Mouse (Mus musculus) midbrain, embryonic 11.5 days (tissue): ENCODE measurements around the gene Glud1. TPM values are rescaled to one million over a fixed set of nuclear protein-coding genes. Genes with fewer than 3 reads are reported as not detected.
"Not testable (repeated sequence)": the region's sequence is repeated elsewhere in the genome, so short reads cannot be mapped to it uniquely, and the experiment has no call there.

Experiments
- ATAC-seq: fragments of 200-750 bp; cut with Nextera tagmentation; 2 replicates; pipeline ENCODE4 v1.8.0; 2017; ENCODE audit warnings: moderate TSS enrichment, moderate library complexity; ENCODE audit not compliant: low FRiP score
- DNase-seq: peaks from one replicate; pipeline ENCODE4 v3.0.0; 2015; ENCODE audit warnings: low spot score; ENCODE audit errors: missing footprints
- H3K27ac ChIP-seq: fragments of 300-500 bp; sonication (generic); 2 replicates; pipeline ENCODE4 v1.5.1; 2014; ENCODE audit warnings: low read depth, low read length
- H3K27me3 ChIP-seq: fragments of 300-500 bp; sonication (generic); 2 replicates; pipeline ENCODE4 v1.6.1; 2014; ENCODE audit warnings: mild to moderate bottlenecking, low read length, moderate library complexity, mixed read lengths; ENCODE audit not compliant: control insufficient read depth, insufficient read depth
- H3K36me3 ChIP-seq: fragments of 300-500 bp; sonication (generic); 2 replicates; pipeline ENCODE4 v1.6.1; 2014; ENCODE audit warnings: mild to moderate bottlenecking, low read length, moderate library complexity, mixed read lengths; ENCODE audit not compliant: control insufficient read depth, insufficient read depth
- H3K4me1 ChIP-seq: fragments of 300-500 bp; sonication (generic); 2 replicates; pipeline ENCODE4 v1.6.1; 2014; ENCODE audit warnings: low read length; ENCODE audit not compliant: control insufficient read depth, insufficient read depth
- H3K4me2 ChIP-seq: fragments of 300-500 bp; sonication (generic); 2 replicates; pipeline ENCODE4 v1.6.1; 2014; ENCODE audit warnings: mild to moderate bottlenecking, moderate library complexity
- H3K4me3 ChIP-seq: fragments of 300-500 bp; sonication (generic); 2 replicates; pipeline ENCODE4 v1.5.1; 2014; ENCODE audit warnings: low read depth, low read length
- H3K9ac ChIP-seq: fragments of 300-500 bp; sonication (generic); 2 replicates; pipeline ENCODE4 v1.6.1; 2014; ENCODE audit warnings: low read length
- H3K9me3 ChIP-seq: fragments of 300-500 bp; sonication (generic); 2 replicates; pipeline ENCODE4 v1.6.1; 2016; ENCODE audit warnings: low read length; ENCODE audit not compliant: control insufficient read depth
- WGBS: fragments of 180-500 bp; shearing (Covaris S2); extraction: QIAGEN DNeasy Blood & Tissue Kit; methylation state at CpG from one replicate; pipeline ENCODE4 v1.1.7; 2014; 5-methylcytosine and 5-hydroxymethylcytosine counted together
- polyA plus RNA-seq: library from polyadenylated mRNA; unstranded; fragments of >200 nt; fragmentation: Nextera tagmentation; extraction: Ambion mirVana; gene quantifications from 2 replicates; pipeline ENCODE4 v1.2.1, GENCODE M21; 2014

Glud1 gene
- polyA plus RNA-seq, 1 experiment from 2014 or later = 101 TPM

GRCm38 (mm10) chr14:34309266-34309665, 1.3 kb upstream of the Glud1 start:
- H3K27ac ChIP-seq = no peak overlapping the region
- H3K4me1 ChIP-seq = peaks cover 17% of the 10 kb centered on the region
- H3K4me3 ChIP-seq = no peak overlapping the region
- H3K27me3 ChIP-seq = no peaks in the 10 kb centered on the region
- ATAC-seq (no peak), DNase-seq (peak; percentile 72)
- no peak overlapping the region for H3K4me2 ChIP-seq
- H3K9me3 ChIP-seq = no peaks in the 10 kb centered on the region
- WGBS = 90% methylated on average over 4 of the region's 4 CpGs
- H3K9ac ChIP-seq = no peak overlapping the region
- H3K36me3 ChIP-seq = no peaks in the 10 kb centered on the region

- 9% methylated on average over 5 of the region's 5 CpGs for WGBS
- peaks cover 17% of the 10 kb centered on the region for H3K4me1 ChIP-seq
- ATAC-seq = no peak
- H3K27me3 ChIP-seq = no peaks in the 10 kb centered on the region
- H3K4me2 ChIP-seq = peak overlapping the region; percentile 50
- H3K27ac ChIP-seq = peak overlapping the region; percentile 95
- DNase-seq = no peak
- no peaks in the 10 kb centered on the region for H3K9me3 ChIP-seq
- H3K9ac ChIP-seq = peak overlapping the region; percentile 97
- H3K36me3 ChIP-seq = no peaks in the 10 kb centered on the region
- peak overlapping the region; percentile 87 for H3K4me3 ChIP-seq
Observed at GRCm38 (mm10) chr14:34309907-34310233, 657 bp upstream of the Glud1 start.

DNA sequence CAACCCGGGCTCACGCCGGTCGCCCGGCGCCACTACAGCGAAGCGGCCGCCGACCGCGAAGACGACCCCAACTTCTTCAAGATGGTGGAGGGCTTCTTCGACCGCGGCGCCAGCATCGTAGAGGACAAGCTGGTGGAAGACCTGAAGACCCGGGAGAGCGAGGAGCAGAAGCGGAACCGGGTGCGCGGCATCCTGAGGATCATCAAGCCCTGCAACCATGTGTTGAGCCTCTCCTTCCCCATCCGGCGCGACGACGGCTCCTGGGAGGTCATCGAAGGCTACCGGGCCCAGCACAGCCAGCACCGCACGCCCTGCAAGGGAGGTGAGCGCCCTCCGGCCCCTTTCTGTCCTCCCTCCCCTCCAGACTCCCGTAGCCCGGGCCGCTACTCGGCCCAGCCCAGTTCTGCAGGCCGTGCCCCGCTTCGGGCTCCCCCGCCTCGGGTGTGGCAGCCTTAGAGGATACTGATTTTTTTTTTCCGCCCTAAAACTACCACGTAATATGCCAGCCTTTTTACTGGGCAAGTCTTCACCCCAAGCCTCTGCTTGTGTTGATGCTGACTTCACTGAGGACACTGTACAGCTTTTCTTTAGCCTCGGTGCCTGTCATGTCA, 599 bp downstream of the Glud1 start:
- ATAC-seq (peak; percentile 31), DNase-seq (peak; percentile 94)
- Histone ChIP-seq H3K27ac (peak overlapping the region; percentile 95), H3K27me3 (no peaks in the 10 kb centered on the region), H3K4me2 (peak overlapping the region; percentile 80), H3K4me1 (peaks cover 17% of the 10 kb centered on the region), H3K9ac (peak overlapping the region; percentile 97), H3K36me3 (no peaks in the 10 kb centered on the region), H3K9me3 (no peaks in the 10 kb centered on the region), H3K4me3 (peak overlapping the region; percentile 87)
- WGBS = 0% methylated on average over 42 of the region's 47 CpGs

- no peak for ATAC-seq
- Histone ChIP-seq H3K4me3 (peak overlapping the region; percentile 87), H3K27ac (no peak overlapping the region), H3K4me1 (peaks cover 17% of the 10 kb centered on the region), H3K27me3 (no peaks in the 10 kb centered on the region), H3K4me2 (peak overlapping the region; percentile 80), H3K9ac (peak overlapping the region; percentile 97), H3K36me3 (no peaks in the 10 kb centered on the region), H3K9me3 (no peaks in the 10 kb centered on the region)
- 2% methylated on average over 4 of the region's 4 CpGs for WGBS
- no peak for DNase-seq
Observed at GRCm38 (mm10) chr14:34311691-34312090, 1.2 kb downstream of the Glud1 start.

GRCm38 (mm10) chr14:34312339-34313048, 2.0 kb downstream of the Glud1 start:
- peaks cover 17% of the 10 kb centered on the region for H3K4me1 ChIP-seq
- H3K4me2 ChIP-seq = peak overlapping the region; percentile 80
- H3K4me3 ChIP-seq = peak overlapping the region; percentile 87
- H3K9me3 ChIP-seq = no peaks in the 10 kb centered on the region
- no peak overlapping the region for H3K27ac ChIP-seq
- H3K9ac ChIP-seq = peak overlapping the region; percentile 47
- ATAC-seq (no peak), DNase-seq (peak; percentile 89)
- 30% methylated on average over 5 of the region's 6 CpGs for WGBS
- H3K27me3 ChIP-seq = no peaks in the 10 kb centered on the region
- H3K36me3 ChIP-seq = no peaks in the 10 kb centered on the region

DNA sequence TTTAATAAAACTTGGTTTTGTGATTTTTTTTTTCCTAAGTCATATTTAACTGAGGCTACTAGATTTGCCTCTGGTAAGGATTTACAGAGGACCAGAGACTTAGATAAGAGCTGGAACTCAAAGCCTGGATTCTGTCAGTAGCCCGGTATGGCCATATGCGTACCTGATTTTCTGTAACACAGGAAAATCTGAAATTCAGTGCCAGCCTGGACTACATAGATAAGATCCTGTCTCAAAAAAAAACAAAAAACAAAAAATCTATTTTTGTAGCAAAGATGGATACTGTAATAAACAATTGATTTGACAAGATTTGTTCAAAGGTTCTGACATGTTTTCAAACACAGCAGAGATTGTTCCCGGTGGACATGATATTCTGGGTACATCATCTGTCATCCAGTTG, 3.1 kb downstream of the Glud1 start:
- Histone ChIP-seq H3K27me3 (no peaks in the 10 kb centered on the region), H3K9ac (no peak overlapping the region), H3K4me3 (no peak overlapping the region), H3K27ac (no peak overlapping the region), H3K4me1 (peaks cover 17% of the 10 kb centered on the region), H3K9me3 (no peaks in the 10 kb centered on the region), H3K36me3 (no peaks in the 10 kb centered on the region), H3K4me2 (no peak overlapping the region)
- no peak for DNase-seq
- no peak for ATAC-seq
- 98% methylated on average over 3 of the region's 3 CpGs for WGBS

DNA sequence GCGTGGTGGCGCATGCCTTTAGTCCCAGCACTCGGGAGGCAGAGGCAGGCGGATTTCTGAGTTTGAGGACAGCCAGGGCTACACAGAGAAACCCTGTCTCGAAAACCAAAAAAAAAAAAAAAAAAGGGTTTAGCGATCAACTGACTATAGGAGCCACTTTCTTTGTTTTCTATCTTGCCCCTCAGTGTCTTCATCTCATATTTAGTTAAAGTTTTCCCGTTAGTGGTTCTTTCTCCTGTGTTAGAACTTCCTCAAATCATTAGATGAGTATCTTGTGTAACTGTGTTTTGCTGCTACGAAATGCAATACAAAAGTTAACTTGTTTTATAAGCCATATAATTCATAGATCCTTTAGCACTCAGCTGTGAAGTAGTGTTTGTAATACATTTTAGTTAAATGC, 3.9 kb downstream of the Glud1 start:
- H3K9ac ChIP-seq, H3K9me3 ChIP-seq, H3K4me3 ChIP-seq, H3K36me3 ChIP-seq, H3K4me2 ChIP-seq, H3K27me3 ChIP-seq, ATAC-seq, DNase-seq, H3K27ac ChIP-seq: not testable (repeated sequence)
- peaks cover 17% of the 10 kb centered on the region for H3K4me1 ChIP-seq
- 91% methylated on average over 8 of the region's 8 CpGs for WGBS

GRCm38 (mm10) chr14:34314796-34315195, 4.3 kb downstream of the Glud1 start:
- no peak overlapping the region for H3K4me2 ChIP-seq
- no peaks in the 10 kb centered on the region for H3K27me3 ChIP-seq
- no peak overlapping the region for H3K4me3 ChIP-seq
- WGBS = 93% methylated on average over 3 of the region's 3 CpGs
- no peak for DNase-seq
- H3K9ac ChIP-seq = no peak overlapping the region
- no peak for ATAC-seq
- peaks cover 15% of the 10 kb centered on the region for H3K4me1 ChIP-seq
- no peaks in the 10 kb centered on the region for H3K9me3 ChIP-seq
- H3K27ac ChIP-seq = no peak overlapping the region
- H3K36me3 ChIP-seq = 0 out of 2 replicates have a peak, but pooled peaks cover 1% of the 10 kb centered on the region

- DNase-seq (no peak), ATAC-seq (no peak)
- Histone ChIP-seq H3K4me1 (peaks cover 15% of the 10 kb centered on the region), H3K36me3 (0 out of 2 replicates have a peak, but pooled peaks cover 3% of the 10 kb centered on the region), H3K4me2 (no peak overlapping the region), H3K4me3 (no peak overlapping the region), H3K27ac (no peak overlapping the region), H3K27me3 (no peaks in the 10 kb centered on the region), H3K9me3 (no peaks in the 10 kb centered on the region), H3K9ac (no peak overlapping the region)
- 97% methylated on average over 2 of the region's 2 CpGs for WGBS
Observed at GRCm38 (mm10) chr14:34316346-34316745, 5.8 kb downstream of the Glud1 start.
